In genomic region chr14:16554319-16554642, GRCm38 (mm10) we compare ENCODE assay signal across 12 mouse cellular contexts.
DNase-seq lines count a peak whose midpoint lies in the region; ATAC-seq and TF ChIP-seq lines count a peak whose summit lies in the region.
"Had no signal": no experiment of that assay in that cellular context is flagged by ENCODE, and none has a peak within 500 bp of the region (broad histone marks: within the 10 kb centered on the region; RNA-seq: fewer than 3 reads in every experiment).

No protein-coding gene starts in this region.

- H3K4me3 ChIP-seq in heart, embryonic 16.5 days (ENCODE audit: low read length) = no peak overlapping the region
- no peak overlapping the region for H3K4me3 ChIP-seq in lung, postnatal 0 days (ENCODE audit: low read depth, low read length)
- H3K4me3 ChIP-seq in embryonic fibroblast, embryonic 13.5 days (ENCODE audit: insufficient read depth, low read length) = no peak overlapping the region
- H3K4me3 ChIP-seq in limb, embryonic 15.5 days = no peak overlapping the region
- H3K4me3 ChIP-seq: myocyte had no signal

- H3K27me3 ChIP-seq in heart, embryonic 16.5 days (ENCODE audit: control insufficient read depth, insufficient read depth, low read length) = no peaks in the 10 kb centered on the region
- no peaks in the 10 kb centered on the region for H3K27me3 ChIP-seq in lung, postnatal 0 days (replicated peaks; ENCODE audit: insufficient read depth, low read length)
- H3K27me3 ChIP-seq in limb, embryonic 15.5 days = no peaks in the 10 kb centered on the region
- H3K27me3 ChIP-seq: CH12.LX had no signal

- peak; percentile 98 for TF ChIP-seq EP300 in lung, postnatal 0 days (IDR thresholded peaks at IDR 0.05)

- 0 out of 2 replicates have a peak overlapping the region, but pooled peaks have one; percentile 16 for H3K9ac ChIP-seq in heart, embryonic 16.5 days (ENCODE audit: low read length)
- no peak overlapping the region for H3K9ac ChIP-seq in lung, postnatal 0 days (replicated peaks; ENCODE audit: low read depth)
- no peak overlapping the region for H3K9ac ChIP-seq in limb, embryonic 15.5 days
- H3K9ac ChIP-seq: forebrain, postnatal 0 days had no signal

- H3K9me3 ChIP-seq in heart, embryonic 16.5 days (replicated peaks; ENCODE audit: control insufficient read depth, low read length) = no peaks in the 10 kb centered on the region
- no peaks in the 10 kb centered on the region for H3K9me3 ChIP-seq in lung, postnatal 0 days (ENCODE audit: low read length)
- no peaks in the 10 kb centered on the region for H3K9me3 ChIP-seq in limb, embryonic 15.5 days

- no peaks in the 10 kb centered on the region for H3K36me3 ChIP-seq in heart, embryonic 16.5 days (ENCODE audit: control insufficient read depth, insufficient read depth)
- H3K36me3 ChIP-seq in lung, postnatal 0 days (ENCODE audit: insufficient read depth, low read length) = no peaks in the 10 kb centered on the region
- no peaks in the 10 kb centered on the region for H3K36me3 ChIP-seq in limb, embryonic 15.5 days

- peak overlapping the region; percentile 23 for H3K4me2 ChIP-seq in heart, embryonic 16.5 days (ENCODE audit: low read depth, low read length)
- no peak overlapping the region for H3K4me2 ChIP-seq in lung, postnatal 0 days (replicated peaks; ENCODE audit: low read depth, low read length)
- no peak overlapping the region for H3K4me2 ChIP-seq in limb, embryonic 15.5 days

- peak overlapping the region; percentile 85 for H3K27ac ChIP-seq in heart, embryonic 16.5 days (ENCODE audit: low read length)
- H3K27ac ChIP-seq in lung, postnatal 0 days (ENCODE audit: low read length) = peak overlapping the region; percentile 21; the same call in 1 of the 2 replicates
- peak overlapping the region; percentile 94 for H3K27ac ChIP-seq in embryonic fibroblast, embryonic 13.5 days (ENCODE audit: insufficient read depth, low read length)
- H3K27ac ChIP-seq in limb, embryonic 15.5 days = peak overlapping the region; percentile 65
- H3K27ac ChIP-seq: macrophage had no signal

- no peak for DNase-seq in heart, postnatal 14 days
- peak; percentile 51 for DNase-seq in lung, postnatal 0 days (ENCODE audit: low spot score)
- DNase-seq in lung, postnatal 4 days = no peak
- no peak for DNase-seq in cerebellum, adult 9-11 months
- DNase-seq: cerebellum, adult 11-12 months; forebrain, postnatal 0 days had no signal

- 25% methylated on average over 1 of the region's 1 CpGs for WGBS in heart, embryonic 16.5 days
- WGBS in lung, postnatal 0 days = 21% methylated on average over 1 of the region's 1 CpGs
- WGBS in limb, embryonic 15.5 days = 22% methylated on average over 1 of the region's 1 CpGs

- TF ChIP-seq CTCF in lung, postnatal 0 days (IDR thresholded peaks at IDR 0.05) = no peak
- no peak for TF ChIP-seq CTCF in embryonic fibroblast, embryonic 13.5 days (IDR thresholded peaks at IDR 0.05; ENCODE audit: borderline replicate concordance, insufficient read depth, low read length)

- no peak for TF ChIP-seq POLR2A in embryonic fibroblast, embryonic 13.5 days (IDR thresholded peaks at IDR 0.05; ENCODE audit: low read depth, low read length)

- H3K4me1 ChIP-seq in heart, embryonic 16.5 days (ENCODE audit: control insufficient read depth, insufficient read depth, low read length) = peaks cover 55% of the 10 kb centered on the region
- peaks cover 9% of the 10 kb centered on the region; the same call in 1 of the 2 replicates for H3K4me1 ChIP-seq in lung, postnatal 0 days (ENCODE audit: insufficient read depth, low read depth, low read length)
- peaks cover 11% of the 10 kb centered on the region for H3K4me1 ChIP-seq in embryonic fibroblast, embryonic 13.5 days (ENCODE audit: control insufficient read depth, insufficient read depth, low read length)
- peaks cover 28% of the 10 kb centered on the region for H3K4me1 ChIP-seq in limb, embryonic 15.5 days

- intact Hi-C loops in heart, postnatal 14 days (cut with DNase I) = no loop called here

- ATAC-seq in heart, embryonic 16.5 days (replicated peaks; ENCODE audit: extremely low read depth, insufficient read depth, low FRiP score) = no peak
- ATAC-seq in lung, postnatal 0 days = peak; percentile 62
- ATAC-seq in limb, embryonic 15.5 days (ENCODE audit: insufficient number of reproducible peaks, low FRiP score, low TSS enrichment, low read depth) = no peak
- ATAC-seq: forebrain, postnatal 0 days had no signal

Comparison
In these comparisons a context has a peak if more than half of its experiments do, and no peak if none do; other contexts are left out.
1. H3K27ac ChIP-seq: peak in every context shown above with its lines; median percentile 94 in embryonic fibroblast, embryonic 13.5 days; 85 in heart, embryonic 16.5 days; 65 in limb, embryonic 15.5 days; 21 in lung, postnatal 0 days.